Mouse (Mus musculus) adrenal gland, postnatal 14 days (tissue): ENCODE data around the gene Xylt2. TPM values are rescaled to one million over a fixed set of nuclear protein-coding genes. Genes with fewer than 3 reads are reported as not detected.

Source experiments
- DNase-seq: peaks from one replicate; pipeline ENCODE4 v3.0.0; 2021; ENCODE audit warnings: mixed read lengths
- total RNA-seq: library from RNA; stranded (reverse); gene quantifications from 2 replicates; pipeline ENCODE4 v1.2.3, GENCODE M21; 2021

Gene Xylt2
- total RNA-seq, 1 experiment from 2014 or later, result 20.5 TPM

GRCm38 (mm10) chr11:94615494-94615893, 61.8 kb downstream of the Xylt2 start:
- DNase-seq, result no peak

GRCm38 (mm10) chr11:94614603-94615002, 62.7 kb downstream of the Xylt2 start:
- DNase-seq, result no peak

Other genes starting within 250 kb of the Xylt2 start
- 0.89 and 1.5 TPM in 2 replicates for gene Cacna1g, start 203.3 kb downstream of the Xylt2 start, total RNA-seq
- gene Spata20, start 191.3 kb downstream of the Xylt2 start, total RNA-seq, result not detected in 2 replicates
- 12.1 and 13.5 TPM in 2 replicates for gene Epn3, start 177.5 kb downstream of the Xylt2 start, total RNA-seq
- 3.9 and 5.6 TPM in 2 replicates for gene Mycbpap, start 155.8 kb downstream of the Xylt2 start, total RNA-seq
- gene Rsad1, start 128.3 kb downstream of the Xylt2 start, total RNA-seq, result 9.2 and 10.6 TPM in 2 replicates
- gene Chad, start 112.5 kb downstream of the Xylt2 start, total RNA-seq, result 0.30 TPM in 1 of 2 replicates, not detected in the other
- gene Acsf2, start 75.6 kb downstream of the Xylt2 start, total RNA-seq, result 81.0 and 86.9 TPM in 2 replicates
- gene Lrrc59, start 47.7 kb downstream of the Xylt2 start, total RNA-seq, result 111 and 121 TPM in 2 replicates
- 83.5 and 84.1 TPM in 2 replicates for gene Mrpl27, start 23.7 kb downstream of the Xylt2 start, total RNA-seq
- gene Eme1, start 23.6 kb downstream of the Xylt2 start, total RNA-seq, result 1.9 and 3.3 TPM in 2 replicates
- gene Gm11541, start 27.0 kb upstream of the Xylt2 start, total RNA-seq, result not detected in 2 replicates
- gene Cdc34b, start 64.3 kb upstream of the Xylt2 start, total RNA-seq, result not detected in 2 replicates
- gene Tmem92, start 105.2 kb upstream of the Xylt2 start, total RNA-seq, result not detected in 2 replicates